Mouse (Mus musculus) R1 (cell line): Measurements from ENCODE around the gene Tmcc1.
"Not testable (repeated sequence)": the region's sequence is repeated elsewhere in the genome, so short reads cannot be mapped to it uniquely, and the experiment has no call there.

Experiments
- DNase-seq: peaks from one replicate; pipeline ENCODE4 v3.0.0-alpha.2; 2018; ENCODE audit warnings: low read depth, low spot score

The Tmcc1 gene

DNA sequence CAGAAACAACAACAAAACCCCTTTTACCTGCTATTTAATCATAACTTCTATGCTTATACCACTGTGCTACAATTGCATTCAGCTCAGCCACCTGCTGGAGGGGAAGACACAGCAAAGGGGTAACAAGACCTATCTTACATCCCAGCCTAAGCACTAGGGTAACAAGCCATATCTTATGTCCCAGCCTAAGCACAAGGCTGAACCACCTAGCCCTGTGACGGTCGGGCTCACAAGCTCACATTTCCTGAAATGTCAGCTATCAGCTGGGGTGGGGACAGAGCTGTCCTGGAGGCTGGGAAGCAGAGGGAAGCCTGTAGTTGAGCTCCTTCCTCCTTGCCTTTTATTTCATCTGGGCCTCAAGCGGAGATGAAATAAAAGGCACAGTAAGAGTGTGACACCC lies 115.7 kb downstream of the Tmcc1 start:
- no peak for DNase-seq

DNA sequence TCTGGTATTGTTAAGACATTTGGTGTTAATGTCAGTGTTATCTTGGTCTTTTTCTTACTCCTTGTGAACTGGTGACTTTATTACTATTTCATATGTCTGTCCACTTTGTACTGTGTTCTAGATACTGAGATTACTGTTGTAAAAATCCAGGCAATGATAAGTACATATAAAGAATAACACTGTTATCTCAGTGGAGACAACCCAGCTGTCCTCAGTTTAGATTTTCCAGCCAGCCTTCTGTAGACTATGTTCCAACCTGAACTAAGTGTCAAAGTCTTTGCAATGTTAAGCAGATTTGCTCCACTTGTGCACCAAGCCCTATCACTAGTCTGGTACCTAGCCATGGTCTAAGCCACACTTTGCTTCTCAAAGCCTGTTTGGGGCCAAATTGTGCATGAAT lies 118.4 kb downstream of the Tmcc1 start:
- DNase-seq: no peak

DNA sequence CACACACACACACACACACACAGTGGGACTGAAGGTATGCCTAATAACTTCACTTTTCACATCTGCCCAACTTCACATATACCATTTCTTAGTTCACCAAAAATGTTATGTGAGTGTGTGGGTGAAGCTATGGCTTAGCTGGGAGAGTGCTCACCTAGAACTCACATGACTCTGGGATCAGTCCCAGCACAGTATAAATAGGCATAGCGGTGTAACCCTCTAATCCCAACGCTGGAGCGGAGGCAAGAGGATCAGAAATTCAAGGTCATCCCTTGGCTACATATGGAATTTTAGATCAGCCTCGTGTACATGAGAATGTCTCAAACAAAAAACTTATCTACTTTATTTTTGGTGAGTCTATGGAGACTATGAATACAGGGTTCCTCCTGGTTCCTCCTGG lies 119.7 kb downstream of the Tmcc1 start:
- DNase-seq: no peak

DNA sequence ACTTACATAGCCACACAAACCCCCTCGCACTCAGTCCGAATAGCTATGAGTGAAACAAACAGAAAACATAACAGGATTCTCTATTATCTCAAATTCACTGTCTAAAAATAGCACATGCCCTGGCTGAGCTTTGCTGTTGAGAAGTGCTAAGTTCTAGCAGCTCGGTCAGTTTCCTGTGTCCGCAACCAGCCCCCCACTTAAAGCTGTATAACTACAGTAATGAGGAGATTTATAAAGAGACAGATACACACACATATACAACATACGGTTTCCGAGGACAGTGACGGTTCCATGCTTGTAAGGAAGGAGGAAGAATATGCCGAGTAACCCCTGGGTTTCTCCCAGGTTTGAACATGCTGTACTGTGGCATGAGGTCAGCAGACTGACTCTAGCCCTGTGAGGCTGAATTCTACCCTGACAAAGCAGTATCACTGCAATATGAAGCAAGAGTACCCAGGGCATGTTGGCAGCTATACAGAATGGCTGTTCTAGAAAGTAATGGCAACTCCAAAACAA lies 120.5 kb downstream of the Tmcc1 start:
- no peak for DNase-seq

DNA sequence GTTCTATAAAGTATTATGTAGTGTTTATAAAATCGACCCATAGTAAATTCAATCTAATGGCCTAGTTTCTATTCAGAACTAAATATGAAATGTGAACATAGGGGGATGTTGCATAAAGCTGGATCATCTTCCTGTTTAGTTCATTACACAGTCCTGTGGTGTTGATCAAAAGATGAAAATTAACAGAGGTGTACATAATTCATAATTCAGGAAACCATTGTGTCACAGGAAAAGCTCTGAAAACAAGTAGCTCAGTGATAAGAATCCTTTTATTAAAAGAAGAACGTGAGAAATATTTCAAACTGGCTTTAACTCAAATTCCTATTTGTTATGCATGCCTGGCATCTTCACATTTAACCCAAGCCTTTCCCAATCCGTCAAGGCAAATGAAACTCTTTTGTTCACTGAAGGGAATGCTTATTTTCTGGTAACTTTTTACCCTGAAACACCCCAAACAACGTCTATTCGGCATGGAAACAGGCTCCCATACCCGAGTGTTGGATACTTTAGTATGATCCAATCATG lies 121.0 kb downstream of the Tmcc1 start:
- DNase-seq: no peak

DNA sequence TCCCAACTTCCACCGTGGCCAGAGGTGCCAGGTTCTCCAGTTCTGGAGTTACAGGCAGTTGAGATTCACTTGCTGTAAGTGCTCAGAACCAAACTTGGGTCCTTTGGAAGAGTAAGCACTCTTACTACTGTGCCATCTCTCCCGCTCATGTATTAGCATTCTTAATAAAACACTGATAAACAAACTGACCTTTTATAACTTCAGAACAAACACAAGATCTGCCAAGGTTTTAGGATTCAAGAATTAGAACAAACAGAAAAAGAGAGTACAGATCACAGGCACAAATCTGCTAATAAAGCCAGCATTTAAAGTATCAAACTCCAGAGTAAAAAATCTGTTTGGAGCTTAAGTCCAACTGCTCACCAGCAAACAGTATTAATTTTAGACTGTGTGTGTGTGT lies 121.5 kb downstream of the Tmcc1 start:
- no peak for DNase-seq

DNA sequence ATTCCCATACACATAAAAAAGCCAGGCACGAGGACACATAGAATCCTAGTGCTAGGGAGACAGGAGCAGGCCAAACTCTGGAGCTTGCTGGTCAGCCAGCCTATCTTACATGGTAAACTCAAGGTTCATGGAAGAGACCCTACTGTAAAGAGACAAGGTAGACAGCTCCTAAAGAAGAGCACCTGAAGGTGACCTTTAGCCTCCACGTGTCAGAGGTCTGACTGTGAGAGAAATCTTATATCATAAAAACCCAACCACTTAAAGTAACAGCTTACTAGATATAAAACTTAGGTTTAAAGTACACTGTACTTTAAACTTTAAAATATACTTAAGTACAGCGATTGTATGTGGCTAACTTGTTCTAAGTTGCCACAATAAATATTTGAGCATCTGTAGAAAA lies 122.7 kb downstream of the Tmcc1 start:
- DNase-seq: no peak

DNA sequence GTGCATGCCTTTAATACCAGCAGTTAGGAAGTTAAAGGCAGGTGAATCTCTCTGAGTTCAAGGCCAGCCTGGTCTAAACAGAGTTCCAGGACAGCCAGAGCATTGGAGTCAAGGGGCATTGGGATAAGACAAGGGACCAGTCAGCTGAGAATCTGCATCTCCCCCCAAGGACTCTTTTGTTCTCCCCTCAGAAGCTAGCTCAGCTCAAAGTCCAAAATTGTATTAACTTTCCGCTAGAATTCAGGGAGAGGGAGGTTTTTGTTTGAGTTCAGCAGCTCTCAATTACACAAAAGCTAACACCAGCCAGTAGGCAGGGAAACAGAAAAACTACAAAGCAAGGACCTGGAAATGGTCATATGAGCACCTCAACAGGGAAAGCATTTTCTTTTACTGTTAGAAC lies 129.8 kb downstream of the Tmcc1 start:
- no peak for DNase-seq

DNA sequence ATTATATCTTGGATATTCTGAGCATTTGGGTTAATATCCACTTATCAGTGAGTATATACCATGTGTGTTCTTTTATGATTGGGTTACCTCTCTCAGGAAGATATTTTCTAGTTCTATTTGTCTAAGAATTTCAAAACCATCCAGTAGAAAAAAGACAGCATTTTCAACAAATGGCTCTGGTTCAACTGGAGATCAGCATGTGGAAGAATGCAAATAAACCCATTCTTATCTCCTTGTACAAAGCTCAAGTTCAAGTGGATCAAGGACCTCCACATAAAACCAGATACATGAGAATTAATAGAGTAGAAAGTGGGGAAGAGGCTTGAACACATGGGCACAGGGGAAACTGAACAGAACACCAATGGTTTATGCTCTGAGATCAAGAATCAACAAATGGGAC lies 133.7 kb downstream of the Tmcc1 start:
- DNase-seq: not testable (repeated sequence)

DNA sequence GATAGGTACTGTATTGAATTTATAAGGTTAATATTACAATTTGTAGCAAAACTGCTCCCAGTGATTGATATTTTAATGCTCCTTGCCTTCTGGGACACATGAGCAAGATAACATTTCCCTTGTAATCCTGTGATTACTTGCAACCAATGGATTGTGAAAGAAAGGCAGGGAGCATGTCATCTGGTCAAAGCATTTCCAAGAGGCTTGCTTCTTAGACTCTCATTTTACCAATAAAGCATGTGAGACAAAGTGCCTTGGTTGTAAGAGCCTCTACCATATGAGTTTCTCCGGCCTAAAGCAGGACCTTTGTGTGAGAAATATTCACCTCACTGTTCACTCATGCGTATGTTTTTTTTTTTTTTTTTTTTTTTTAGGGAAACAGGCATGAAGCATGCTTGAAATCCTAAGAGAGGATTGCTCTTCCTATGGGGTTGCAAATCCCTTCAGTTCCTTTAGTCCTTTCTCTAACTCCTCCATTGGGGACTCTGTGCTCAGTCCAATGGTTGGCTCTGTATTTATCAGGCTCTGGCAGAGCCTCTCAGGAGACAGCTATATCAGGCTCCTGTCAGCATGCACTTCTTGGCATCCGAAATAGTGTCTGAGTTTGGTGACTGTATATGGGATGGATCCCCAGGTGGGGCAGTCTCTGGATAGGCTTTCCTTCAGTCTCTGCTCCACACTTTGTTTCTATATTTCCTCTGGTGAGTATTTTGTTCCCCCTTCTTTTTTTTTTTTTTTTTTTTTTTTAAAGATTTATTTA lies 134.6 kb downstream of the Tmcc1 start:
- DNase-seq: no peak

DNA sequence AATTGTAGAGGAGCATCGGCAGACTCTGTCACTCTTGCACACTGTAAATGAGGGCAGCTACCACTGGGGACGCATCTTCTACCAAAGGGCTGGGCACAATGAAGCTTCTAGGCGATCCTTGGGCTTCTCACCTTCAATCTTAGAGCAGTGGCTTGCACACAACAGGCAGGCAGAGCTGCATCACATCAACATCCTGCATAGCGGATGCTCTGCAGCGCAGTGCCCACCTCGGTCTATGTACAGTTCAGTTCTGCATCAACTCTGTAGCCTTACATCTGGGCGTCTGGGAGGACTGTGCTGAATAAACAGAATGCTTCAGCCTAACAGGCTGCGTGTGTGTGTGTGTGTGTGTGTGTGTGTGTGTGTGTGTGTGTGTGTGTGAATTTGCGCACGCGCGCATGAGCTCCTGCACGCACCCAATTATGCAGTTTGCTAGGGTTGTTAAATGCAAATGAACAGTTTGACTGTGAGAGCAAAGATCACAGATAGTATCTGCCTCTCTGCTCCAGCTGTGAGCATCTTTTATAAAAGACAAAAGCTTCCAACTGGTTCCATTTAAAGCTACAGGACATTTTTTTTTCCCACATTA lies 136.5 kb downstream of the Tmcc1 start:
- peak; percentile 85 for DNase-seq

DNA sequence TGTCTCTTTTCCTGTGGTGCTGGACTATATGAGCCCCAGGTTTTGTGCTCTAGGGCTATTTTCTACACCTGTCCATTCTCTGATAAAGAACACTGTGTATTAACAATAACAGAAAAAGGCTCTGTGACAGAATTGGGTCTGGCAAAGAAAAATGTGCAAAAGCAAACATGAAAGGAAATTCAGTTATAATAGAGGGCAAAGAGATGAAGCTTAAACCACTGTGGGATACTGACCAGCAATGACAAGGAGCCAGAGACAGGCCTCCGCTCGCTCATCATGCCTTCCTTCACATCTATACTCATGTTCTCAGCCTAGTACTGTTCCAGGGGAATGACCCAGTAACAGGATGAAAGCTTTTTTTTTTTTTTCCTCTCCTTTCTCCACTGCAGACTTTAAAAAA lies 137.5 kb downstream of the Tmcc1 start:
- DNase-seq: no peak

DNA sequence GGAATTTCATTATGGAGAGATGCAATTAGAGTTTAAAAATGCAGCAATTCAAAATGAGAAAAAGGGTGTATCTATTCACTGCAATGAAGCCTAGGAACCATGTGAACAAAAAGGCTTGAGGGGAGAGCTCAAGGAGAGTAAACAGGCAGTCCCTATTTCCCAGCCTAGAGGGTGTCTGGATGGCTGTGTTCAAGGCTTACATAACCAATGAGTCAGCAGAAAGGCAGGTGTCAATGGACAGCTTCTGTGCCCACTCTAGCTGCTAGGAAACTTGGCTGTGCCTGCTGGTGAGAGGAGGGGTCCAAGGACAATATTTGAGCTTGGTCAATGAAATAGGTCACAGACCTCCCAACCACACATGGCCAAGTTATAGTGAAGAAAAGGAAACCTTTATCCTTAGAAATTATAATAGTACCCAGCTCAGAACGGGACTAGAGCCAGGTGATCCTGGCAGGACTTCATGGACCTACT lies 138.2 kb downstream of the Tmcc1 start:
- DNase-seq: no peak

DNA sequence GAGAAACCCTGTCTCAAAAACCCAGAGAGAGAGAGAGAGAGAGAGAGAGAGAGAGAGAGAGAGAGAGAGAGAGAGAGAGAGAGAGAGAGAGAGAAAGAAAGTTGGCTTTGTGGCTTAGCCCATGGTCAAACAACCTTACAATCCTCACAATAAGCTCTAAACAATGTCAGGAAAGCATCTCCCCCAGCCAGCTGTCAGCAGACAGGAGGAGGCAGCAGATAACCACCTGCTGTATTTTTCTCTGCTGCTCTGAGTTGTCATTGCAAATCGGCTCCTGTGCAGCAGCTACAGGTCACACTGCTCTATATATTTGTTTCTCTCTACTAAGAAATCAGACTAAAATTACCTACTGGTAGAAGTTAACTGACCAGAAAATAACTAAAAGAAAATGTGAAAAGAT lies 145.4 kb downstream of the Tmcc1 start:
- no peak for DNase-seq

DNA sequence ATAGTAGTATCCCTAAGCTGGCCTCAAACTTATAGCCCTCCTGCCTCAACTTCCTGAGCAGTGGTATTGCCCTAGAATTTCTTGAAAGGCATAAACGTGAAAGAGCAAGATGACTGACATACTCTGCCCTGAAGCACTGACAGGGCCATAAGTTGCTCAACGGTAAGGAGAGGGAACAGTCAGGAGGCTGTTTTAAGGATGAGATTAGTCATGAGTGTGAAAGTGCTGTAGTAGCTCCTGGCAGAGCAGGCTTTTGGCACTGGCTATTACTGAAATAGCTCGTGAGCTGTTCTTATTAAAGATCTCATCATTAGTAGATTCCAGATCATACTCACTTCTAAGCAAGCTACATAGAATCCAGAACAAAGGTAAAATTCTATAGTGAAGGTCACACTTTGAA lies 145.9 kb downstream of the Tmcc1 start:
- no peak for DNase-seq

DNA sequence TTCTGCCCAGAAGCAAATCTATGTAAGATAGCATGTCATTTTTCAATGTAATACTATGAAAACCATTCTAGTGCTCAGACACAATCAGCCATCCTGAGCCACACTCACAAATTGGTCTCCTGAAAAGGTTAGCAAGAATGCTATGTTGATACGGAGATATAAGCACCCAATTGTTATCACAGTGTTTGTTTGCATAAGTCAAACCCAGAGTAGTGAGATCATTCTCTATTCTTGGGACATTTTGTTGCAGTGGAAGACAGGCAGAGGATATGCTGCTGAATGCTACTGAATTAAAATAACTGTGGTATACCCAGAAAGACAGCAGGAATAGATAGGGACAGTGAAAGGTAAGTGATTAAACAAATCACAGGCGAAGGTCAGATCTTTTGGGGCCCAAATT lies 149.2 kb downstream of the Tmcc1 start:
- no peak for DNase-seq

DNA sequence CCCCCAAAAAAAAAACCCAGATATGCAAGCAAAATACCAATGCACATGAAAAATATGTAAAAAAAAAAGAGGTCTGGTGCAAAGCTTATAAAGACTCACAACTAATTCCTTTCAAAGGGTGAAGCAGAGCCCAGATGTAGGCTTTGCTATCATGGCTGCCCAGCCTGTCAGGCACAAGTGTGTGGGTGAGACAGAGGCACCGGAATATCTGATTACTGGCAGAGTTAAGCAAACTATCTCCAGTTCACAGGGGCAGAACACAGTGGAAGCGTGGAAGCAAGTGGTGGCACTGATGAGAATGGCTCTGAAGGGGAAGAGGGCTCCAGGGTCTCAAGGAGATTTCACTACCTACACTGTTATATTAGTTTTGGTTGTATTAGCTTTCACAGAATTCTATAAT lies 155.1 kb downstream of the Tmcc1 start:
- DNase-seq: no peak

DNA sequence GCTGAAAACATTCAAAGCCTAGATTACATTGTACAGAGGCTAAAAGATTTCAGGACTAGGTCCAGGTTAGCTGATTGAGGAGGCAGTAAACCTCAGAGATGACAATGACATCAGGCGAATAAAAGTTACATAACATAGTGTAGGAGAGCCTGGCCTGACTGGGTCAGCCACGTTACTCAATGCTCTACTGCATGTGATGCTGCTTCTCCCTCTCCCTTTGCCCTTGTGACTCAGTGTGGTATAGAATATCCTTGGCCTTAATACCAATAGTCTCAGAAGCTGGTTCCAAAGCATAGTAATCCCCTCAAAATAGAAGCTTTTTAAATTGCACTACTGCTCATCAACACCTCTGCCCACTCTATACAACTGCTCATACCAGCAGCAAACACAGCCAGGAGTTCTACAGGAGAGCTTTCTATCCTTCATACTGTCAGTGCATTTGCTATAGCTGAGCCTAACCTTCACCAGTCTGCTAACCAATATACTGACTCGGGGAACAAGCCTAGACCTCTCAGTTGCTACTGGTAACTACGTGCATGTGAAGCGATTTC lies 155.9 kb downstream of the Tmcc1 start:
- DNase-seq: no peak

DNA sequence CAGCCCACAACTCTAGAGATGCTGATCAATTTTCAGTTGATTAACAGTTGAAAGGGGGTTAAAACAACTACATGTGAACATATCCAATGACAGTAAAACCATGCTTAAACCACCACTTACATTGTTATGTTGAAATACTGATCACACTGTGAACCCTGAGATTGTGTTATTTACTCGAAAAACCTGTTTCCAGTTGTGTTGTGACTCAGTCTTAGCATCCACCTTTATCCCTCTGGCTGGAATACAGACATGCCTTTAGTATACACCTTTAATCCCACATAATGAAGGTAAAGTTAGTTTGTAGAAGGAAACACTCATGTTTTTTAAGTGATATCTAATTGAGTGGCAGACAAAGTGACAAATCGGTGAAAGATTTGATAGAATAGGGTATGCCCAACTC lies 156.7 kb downstream of the Tmcc1 start:
- DNase-seq: no peak

DNA sequence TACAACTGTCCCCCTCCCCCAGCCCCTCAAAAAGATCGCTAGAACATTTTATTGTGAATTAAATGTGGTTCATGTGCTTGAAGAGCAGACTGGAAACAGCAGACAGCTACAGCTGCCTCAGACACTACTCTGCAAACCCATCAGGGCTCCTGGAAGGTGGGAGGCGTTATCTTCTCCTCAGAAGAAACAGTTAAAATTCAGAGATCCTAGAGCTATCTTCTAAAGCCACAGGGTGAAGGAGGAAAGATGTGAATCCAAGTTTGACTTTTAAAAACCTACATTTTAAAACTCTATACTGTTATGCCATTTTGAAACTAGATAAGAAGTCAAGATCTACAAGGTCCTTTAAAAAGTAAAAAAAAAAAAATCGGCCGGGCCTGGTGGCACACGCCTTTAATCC lies 162.2 kb downstream of the Tmcc1 start:
- no peak for DNase-seq

DNA sequence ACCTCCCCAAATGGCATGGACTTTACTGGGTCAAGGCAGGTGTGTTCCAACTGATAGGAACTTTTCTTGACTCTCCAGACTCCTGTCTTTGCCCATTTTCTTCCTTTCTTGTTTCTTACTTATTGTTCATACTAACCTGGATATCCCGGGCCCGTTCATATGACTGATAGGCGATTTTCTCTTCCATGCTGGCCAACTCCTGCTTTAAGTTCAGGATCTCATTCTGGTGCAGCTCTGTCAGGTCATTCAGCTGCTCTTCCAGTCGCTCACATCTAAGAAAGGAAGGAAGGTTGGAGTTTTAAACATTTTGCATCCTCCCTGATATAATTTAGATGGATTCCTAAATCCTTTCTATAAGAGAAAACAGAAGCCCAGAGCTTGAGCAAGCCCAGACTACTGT lies 168.6 kb downstream of the Tmcc1 start:
- DNase-seq: no peak

DNA sequence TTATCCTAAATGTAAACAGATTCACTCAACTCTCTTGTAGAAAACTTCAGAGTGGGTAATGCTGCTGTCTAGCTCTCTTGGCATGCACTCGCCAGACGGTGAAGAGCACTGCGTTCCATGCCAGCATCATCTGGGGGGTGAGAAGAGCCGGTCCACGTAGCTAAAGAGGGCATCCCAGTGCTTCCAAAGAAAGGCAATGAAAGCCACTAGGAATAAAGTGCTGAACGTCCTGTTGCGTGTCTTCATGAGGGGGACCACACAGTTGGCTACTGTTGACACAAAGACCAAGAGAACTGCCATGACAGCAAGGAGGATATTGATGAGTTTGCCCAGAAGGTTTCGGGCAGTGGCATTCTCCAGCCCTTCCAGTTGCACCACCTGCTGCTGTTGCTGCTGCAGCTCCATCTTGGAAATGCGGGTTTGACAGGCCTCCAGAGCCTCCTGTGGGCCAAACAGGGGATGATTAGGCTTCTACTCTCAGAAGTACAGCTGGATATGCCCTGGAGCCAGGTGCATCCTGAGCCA lies 171.3 kb downstream of the Tmcc1 start:
- DNase-seq: no peak

DNA sequence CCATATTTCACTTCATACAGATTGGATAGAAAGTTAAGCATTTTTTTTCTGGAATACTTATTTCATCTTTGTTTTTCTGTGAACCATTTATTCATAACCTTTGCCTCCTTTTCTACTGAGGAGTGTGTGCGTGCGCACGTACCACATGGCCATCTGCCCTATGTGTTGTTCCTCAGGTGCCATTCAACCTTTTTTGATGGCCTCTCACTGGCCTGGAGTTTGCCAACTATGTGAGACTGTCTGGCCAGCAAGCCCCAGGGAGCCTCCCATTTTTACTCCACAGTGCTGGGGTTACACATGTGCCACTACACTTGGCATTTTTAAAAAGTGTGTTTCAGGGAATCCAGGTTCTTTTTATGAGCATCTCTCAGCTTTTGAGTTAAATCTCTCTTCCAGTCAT lies 177.4 kb downstream of the Tmcc1 start:
- no peak for DNase-seq
